Mouse (Mus musculus) cortical plate, adult 2 months (tissue): ENCODE measurements around the gene Olfr642.

Source experiments
- CTCF ChIP-seq: fragments of 200-500 bp; IDR thresholded peaks from 2 replicates; pipeline ENCODE4 v1.5.1; 2011; ENCODE audit warnings: mild to moderate bottlenecking, control low read depth, low read length; ENCODE audit not compliant: insufficient read depth; ENCODE audit errors: extremely low read depth
- POLR2A ChIP-seq: fragments of 200-500 bp; IDR thresholded peaks from 2 replicates; pipeline ENCODE4 v1.6.1; 2011; ENCODE audit warnings: mild to moderate bottlenecking, low read length, control low read depth; ENCODE audit not compliant: insufficient read depth; ENCODE audit errors: extremely low read depth

DNA sequence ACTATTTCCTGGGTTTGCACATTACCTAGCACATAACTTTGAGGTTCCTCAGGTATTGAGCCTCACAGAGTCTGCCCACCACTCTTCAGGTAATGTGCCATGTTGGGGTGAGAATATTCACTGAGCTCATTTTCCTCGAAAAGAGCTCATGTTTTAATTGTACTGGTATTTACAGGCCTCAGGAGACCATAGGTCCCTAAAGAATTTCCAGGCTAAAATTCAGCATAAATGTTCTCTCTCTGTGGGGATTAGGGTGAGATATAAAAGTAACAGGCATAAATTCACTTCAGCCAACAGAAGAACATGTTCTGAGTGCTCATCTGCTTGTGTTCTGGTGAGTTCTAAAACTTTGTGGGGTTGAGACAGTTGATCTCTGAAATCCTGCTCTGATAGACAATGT is 17.3 kb downstream of the Olfr642 start, which contains the start of gene Olfr641:
- TF ChIP-seq POLR2A (no peak), CTCF (no peak)
